In the genomic region with DNA sequence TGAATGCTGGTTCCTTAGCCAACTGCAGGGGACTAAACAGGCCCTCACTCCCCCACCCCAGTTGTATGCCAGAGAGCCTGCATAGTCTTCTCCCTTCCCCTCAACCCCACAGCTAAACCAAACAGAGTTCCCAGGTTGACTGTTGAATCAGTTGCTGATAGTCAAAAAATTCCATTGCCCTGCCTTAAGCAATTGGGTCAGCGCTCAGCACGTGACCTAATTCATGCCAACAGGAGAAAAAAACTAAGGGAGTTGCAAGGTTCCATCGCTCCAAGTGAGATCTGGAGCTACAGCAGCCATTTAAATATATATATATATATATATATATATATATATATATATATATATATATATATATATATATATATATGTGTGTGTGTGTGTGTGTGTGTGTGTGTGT, we compare ENCODE assay signal across 15 mouse cellular contexts.
"Had no signal": no experiment of that assay in that cellular context is flagged by ENCODE, and none has a peak within 500 bp of the region (broad histone marks: within the 10 kb centered on the region; RNA-seq: fewer than 3 reads in every experiment).

No protein-coding gene starts in this region.

- H3K9ac ChIP-seq: limb, embryonic 12.5 days; liver, embryonic 13.5 days; liver, postnatal 0 days; neural tube, embryonic 13.5 days had no signal

- H3K36me3 ChIP-seq: limb, embryonic 12.5 days; liver, embryonic 13.5 days; midbrain, embryonic 10.5 days; neural tube, embryonic 13.5 days had no signal

- H3K27ac ChIP-seq: layer of hippocampus, adult 2 months; limb, embryonic 12.5 days; liver, embryonic 13.5 days; midbrain, embryonic 10.5 days; neural tube, embryonic 13.5 days had no signal

- H3K4me2 ChIP-seq: limb, embryonic 12.5 days; liver, embryonic 13.5 days; neural tube, embryonic 13.5 days had no signal

- H3K9me3 ChIP-seq: limb, embryonic 12.5 days; liver, embryonic 13.5 days; midbrain, embryonic 10.5 days; neural tube, embryonic 13.5 days had no signal

- DNase-seq: kidney, postnatal 10 days; kidney, postnatal 4 days; liver; liver, embryonic 13.5 days; liver, postnatal 0 days; lung, postnatal 36 days; right cerebral cortex, adult 18-20 months; right cerebral cortex, postnatal 25 days; thymus, adult 18-20 months; thymus, postnatal 14 days had no signal

- H3K4me1 ChIP-seq: liver, embryonic 13.5 days; neural tube, embryonic 13.5 days had no signal

- H3K27me3 ChIP-seq: limb, embryonic 12.5 days; liver, embryonic 13.5 days; neural tube, embryonic 13.5 days had no signal

- H3K4me3 ChIP-seq: layer of hippocampus, adult 2 months; limb, embryonic 12.5 days; liver, embryonic 13.5 days; midbrain, embryonic 10.5 days; neural tube, embryonic 13.5 days had no signal

- ATAC-seq: liver, postnatal 0 days; midbrain, embryonic 16.5 days had no signal
